Mouse (Mus musculus) activated CD4-positive, CD25-positive, alpha-beta regulatory T cell (primary cell): Measurements from ENCODE around the gene P2ry4. TPM values are rescaled to one million over a fixed set of nuclear protein-coding genes. Genes with fewer than 3 reads are reported as not detected.

ENCODE experiments used
- polyA plus RNA-seq, 2 experiments: library from polyadenylated mRNA; unstranded; fragments of 100-300 nt; shearing (Covaris generic); gene quantifications; one replicate each; pipeline ENCODE4 v1.2.1; 2017

P2ry4 gene
- polyA plus RNA-seq, result under 1 TPM in 1 of 2 experiments, not detected in 1; 0.25 TPM

GRCm38 (mm10) chrX:100594791-100595190 is at the start of gene P2ry4:
P2ry4 (minus strand) TSS chrX:100594869.

GRCm38 (mm10) chrX:100625802-100626793 is 31.4 kb upstream of the P2ry4 start, which contains the start of gene Pdzd11:
Pdzd11 (minus strand) TSS chrX:100626568.

DNA sequence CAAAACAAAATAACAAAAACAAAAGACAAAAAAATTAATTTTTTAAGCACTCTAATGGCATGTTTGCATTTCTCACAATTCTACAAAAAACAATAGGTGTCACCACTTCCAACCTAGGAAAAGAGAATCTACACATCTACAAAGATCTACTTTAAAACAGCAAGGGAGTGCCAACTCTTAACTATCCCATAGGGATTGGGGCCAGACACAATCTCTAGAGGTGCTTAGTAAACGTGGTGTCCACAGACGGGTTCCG is 30.8 kb upstream of the P2ry4 start, which contains the start of gene Kif4:
TSS of gene Kif4 (plus strand) at position 192 of the 256 bp plus-strand sequence.

GRCm38 (mm10) chrX:100605314-100605713 is 10.6 kb upstream of the P2ry4 start, which contains the start of gene Arr3:
Arr3 (plus strand) TSS chrX:100605497.

GRCm38 (mm10) chrX:100571951-100572350 is 22.7 kb downstream of the P2ry4 start, which contains the start of gene Awat1:
Awat1 (plus strand) TSS chrX:100572251.

Other genes starting within 250 kb of the P2ry4 start
- not detected for gene Otud6a, start 165.9 kb downstream of the P2ry4 start, polyA plus RNA-seq
- under 1 TPM; 0.25 to 0.29 TPM for gene Awat2, start 152.2 kb downstream of the P2ry4 start, polyA plus RNA-seq
- 10 to 100 TPM; 38.6 to 46.2 TPM for gene Igbp1, start 100.6 kb downstream of the P2ry4 start, polyA plus RNA-seq
- under 1 TPM; 0.07 to 0.08 TPM for gene Dgat2l6, start 70.0 kb downstream of the P2ry4 start, polyA plus RNA-seq
- under 1 TPM in 1 of 2 experiments, not detected in 1; 0.12 TPM for gene Awat1, start 22.6 kb downstream of the P2ry4 start, polyA plus RNA-seq
- not detected for gene Arr3, start 10.6 kb upstream of the P2ry4 start, polyA plus RNA-seq
- 1 to 10 TPM; 5.9 to 6.9 TPM for gene Kif4, start 30.9 kb upstream of the P2ry4 start, polyA plus RNA-seq
- gene Pdzd11, start 31.7 kb upstream of the P2ry4 start, polyA plus RNA-seq, result 10 to 100 TPM; 52.3 to 60.7 TPM
- not detected for gene Gdpd2, start 135.0 kb upstream of the P2ry4 start, polyA plus RNA-seq
- 1 to 10 TPM; 5.7 to 8.0 TPM for gene Dlg3, start 172.9 kb upstream of the P2ry4 start, polyA plus RNA-seq